Mouse (Mus musculus) embryonic fibroblast, embryonic 13.5 days (primary cell): ENCODE results near the gene Slc23a4. TPM values are rescaled to one million over a fixed set of nuclear protein-coding genes. Genes with fewer than 3 reads are reported as not detected.

Experiments
- H3K27ac ChIP-seq: 2 replicates; pipeline ENCODE4 v1.5.1; 2012; ENCODE audit warnings: low read length, control low read depth, inconsistent platforms; ENCODE audit not compliant: insufficient read depth
- H3K4me1 ChIP-seq: 2 replicates; pipeline ENCODE4 v1.6.1; 2011; ENCODE audit warnings: low read length; ENCODE audit not compliant: control insufficient read depth, insufficient read depth
- H3K4me3 ChIP-seq: 2 replicates; pipeline ENCODE4 v1.5.1; 2011; ENCODE audit warnings: mild to moderate bottlenecking, control low read depth, low read length; ENCODE audit not compliant: insufficient read depth
- CTCF ChIP-seq: IDR thresholded peaks from 2 replicates; pipeline ENCODE4 v1.5.1; 2011; ENCODE audit warnings: mild to moderate bottlenecking, control low read depth, low read length, moderate library complexity, borderline replicate concordance; ENCODE audit not compliant: insufficient read depth
- POLR2A ChIP-seq: IDR thresholded peaks from 2 replicates; pipeline ENCODE4 v1.6.1; 2011; ENCODE audit warnings: low read depth, mild to moderate bottlenecking, control low read depth, low read length, moderate library complexity
- polyA plus RNA-seq: library from polyadenylated mRNA; stranded (reverse); fragments of >200 nt; gene quantifications from 2 replicates; pipeline ENCODE4 v1.2.4, GENCODE M21; 2011; ENCODE audit warnings: low read depth; ENCODE audit not compliant: missing spikeins, insufficient read length

Slc23a4 gene
- polyA plus RNA-seq, 1 experiment, result not detected

GRCm38 (mm10) chr6:34906661-34907060 lies 81.5 kb downstream of the Slc23a4 start:
- H3K4me3 ChIP-seq, result no peak overlapping the region
- TF ChIP-seq CTCF, result no peak
- no peak for TF ChIP-seq POLR2A
- H3K27ac ChIP-seq, result no peak overlapping the region
- H3K4me1 ChIP-seq, result no peaks in the 10 kb centered on the region

- Histone ChIP-seq H3K4me1 (no peaks in the 10 kb centered on the region), H3K4me3 (no peak overlapping the region), H3K27ac (no peak overlapping the region)
- TF ChIP-seq POLR2A, result no peak
- TF ChIP-seq CTCF, result no peak
These were observed 82.1 kb downstream of the Slc23a4 start for GRCm38 (mm10) chr6:34906125-34906524.

GRCm38 (mm10) chr6:34904361-34904760 lies 83.8 kb downstream of the Slc23a4 start:
- Histone ChIP-seq H3K27ac (no peak overlapping the region), H3K4me1 (no peaks in the 10 kb centered on the region)
- TF ChIP-seq CTCF, result no peak
- no peak for TF ChIP-seq POLR2A

GRCm38 (mm10) chr6:34903851-34904250 lies 84.4 kb downstream of the Slc23a4 start:
- no peaks in the 10 kb centered on the region for H3K4me1 ChIP-seq
- H3K27ac ChIP-seq, result no peak overlapping the region
- TF ChIP-seq CTCF (no peak), POLR2A (no peak)
- no peak overlapping the region for H3K4me3 ChIP-seq

More at GRCm38 (mm10) chr6:34904361-34904760, 83.8 kb downstream of the Slc23a4 start:
- H3K4me3 ChIP-seq, result no peak overlapping the region

GRCm38 (mm10) chr6:34903441-34903840 lies 84.8 kb downstream of the Slc23a4 start:
- H3K4me1 ChIP-seq, result no peaks in the 10 kb centered on the region
- TF ChIP-seq CTCF (no peak), POLR2A (no peak)
- no peak overlapping the region for H3K4me3 ChIP-seq
- H3K27ac ChIP-seq, result no peak overlapping the region

- Histone ChIP-seq H3K4me3 (no peak overlapping the region), H3K4me1 (no peaks in the 10 kb centered on the region), H3K27ac (no peak overlapping the region)
- TF ChIP-seq POLR2A (no peak), CTCF (no peak)
These were observed 85.6 kb downstream of the Slc23a4 start for GRCm38 (mm10) chr6:34902578-34902977.

- H3K27ac ChIP-seq, result no peak overlapping the region
These were observed 86.2 kb downstream of the Slc23a4 start for GRCm38 (mm10) chr6:34901911-34902444.

GRCm38 (mm10) chr6:34900990-34901389 lies 87.2 kb downstream of the Slc23a4 start:
- Histone ChIP-seq H3K4me3 (no peak overlapping the region), H3K4me1 (no peaks in the 10 kb centered on the region), H3K27ac (no peak overlapping the region)
- TF ChIP-seq CTCF (no peak), POLR2A (no peak)

More at GRCm38 (mm10) chr6:34901911-34902444, 86.2 kb downstream of the Slc23a4 start:
- Histone ChIP-seq H3K4me3 (no peak overlapping the region), H3K4me1 (no peaks in the 10 kb centered on the region)
- TF ChIP-seq CTCF (no peak), POLR2A (no peak)

GRCm38 (mm10) chr6:34899127-34899526 lies 89.1 kb downstream of the Slc23a4 start:
- Histone ChIP-seq H3K4me1 (no peaks in the 10 kb centered on the region), H3K27ac (no peak overlapping the region), H3K4me3 (no peak overlapping the region)
- no peak for TF ChIP-seq CTCF
- no peak for TF ChIP-seq POLR2A

GRCm38 (mm10) chr6:34896168-34896780 lies 91.9 kb downstream of the Slc23a4 start:
- TF ChIP-seq CTCF, result no peak
- TF ChIP-seq POLR2A, result no peak
- Histone ChIP-seq H3K4me1 (no peaks in the 10 kb centered on the region), H3K4me3 (no peak overlapping the region), H3K27ac (no peak overlapping the region)
